Mouse (Mus musculus): Measurements from ENCODE around the gene Mup16. TPM values are rescaled to one million over a fixed set of nuclear protein-coding genes. Genes with fewer than 3 reads are reported as not detected.
"Not testable (repeated sequence)": the region's sequence is repeated elsewhere in the genome, so short reads cannot be mapped to it uniquely, and the experiment has no call there.

Gene Mup16
- total RNA-seq (2021): not detected in 2 replicates
- long read RNA-seq, experiment 1: 0 reads
- long read RNA-seq, experiment 2: 0 reads

DNA sequence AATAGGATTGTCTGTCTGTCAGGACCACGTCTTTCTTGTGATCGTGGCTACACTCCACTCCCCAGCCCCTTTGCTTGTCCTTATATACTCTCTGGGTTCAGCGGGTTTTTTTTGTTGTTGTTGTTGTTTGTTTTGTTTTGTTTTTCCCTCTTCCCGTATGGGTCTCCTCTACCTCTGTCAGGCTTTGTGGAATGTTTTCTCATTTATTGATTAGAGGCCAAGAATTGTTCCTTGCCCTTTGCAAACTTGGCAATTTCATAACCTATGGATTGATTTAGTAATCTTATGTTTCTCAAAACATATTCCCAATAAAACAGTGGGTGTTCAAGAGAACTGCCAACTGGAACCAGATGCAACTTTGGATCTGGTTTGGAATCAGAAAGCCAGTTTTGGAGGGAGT, at the start of gene Mup16:
TSS of gene Mup16 (minus strand) at position 101 of the 400 bp plus-strand sequence.
- DNase-seq: not testable (repeated sequence)

DNA sequence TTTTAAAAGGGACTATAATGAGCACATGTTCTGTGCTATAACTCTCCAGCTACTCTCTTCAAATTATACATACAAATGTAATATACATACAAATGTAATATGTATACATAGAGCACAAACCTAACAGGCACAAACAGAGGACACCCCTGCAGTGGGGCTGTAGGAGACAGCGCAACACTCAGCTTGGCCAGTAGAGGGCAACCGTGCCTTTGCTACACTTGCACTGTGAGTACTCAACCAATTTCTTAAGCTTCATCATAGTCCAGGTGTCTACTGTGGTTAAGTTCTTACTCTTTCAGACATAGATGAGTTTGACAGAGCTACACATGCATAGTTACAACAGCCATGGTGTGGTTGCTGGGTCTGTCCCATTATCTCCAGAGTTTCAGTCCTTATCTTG, 36.6 kb upstream of the Mup16 start:
- DNase-seq: peak; percentile 12

Other genes starting within 250 kb of the Mup16 start
- not detected in 2 replicates for gene Mup14, start 215.5 kb downstream of the Mup16 start, total RNA-seq (2021)
- gene Mup15, start 79.8 kb downstream of the Mup16 start, total RNA-seq (2021): not detected in 2 replicates
- not detected in 2 replicates for gene Mup17, start 76.3 kb upstream of the Mup16 start, total RNA-seq (2021)
- gene Mup18, start 154.6 kb upstream of the Mup16 start, total RNA-seq (2021): not detected in 2 replicates

Data from adrenal gland, postnatal 14 days (tissue).